Mouse (Mus musculus) lung, embryonic 14.5 days (tissue): ENCODE measurements around the gene Rasgef1b. TPM values are rescaled to one million over a fixed set of nuclear protein-coding genes. Genes with fewer than 3 reads are reported as not detected.

ENCODE experiments used
- ATAC-seq: fragments of 200-750 bp; cut with Nextera tagmentation; 2 replicates; pipeline ENCODE4 v1.8.0; 2017; ENCODE audit warnings: mild to moderate bottlenecking, moderate TSS enrichment, moderate library complexity; ENCODE audit not compliant: insufficient read depth
- DNase-seq: peaks from one replicate; pipeline ENCODE4 v3.0.0-alpha.2; 2015
- H3K27ac ChIP-seq: fragments of 300-500 bp; sonication (generic); 2 replicates; pipeline ENCODE4 v1.5.1; 2014; ENCODE audit warnings: low read depth, mild to moderate bottlenecking, moderate library complexity
- H3K27me3 ChIP-seq: fragments of 300-500 bp; sonication (generic); 2 replicates; pipeline ENCODE4 v1.6.1; 2014; ENCODE audit warnings: low read length, control low read depth; ENCODE audit not compliant: insufficient read depth
- H3K36me3 ChIP-seq: fragments of 300-500 bp; sonication (generic); 2 replicates; pipeline ENCODE4 v1.6.1; 2014; ENCODE audit warnings: control low read depth; ENCODE audit not compliant: insufficient read depth
- H3K4me1 ChIP-seq: fragments of 300-500 bp; sonication (generic); 2 replicates; pipeline ENCODE4 v1.6.1; 2014; ENCODE audit warnings: antibody characterized with exemption, control low read depth; ENCODE audit not compliant: insufficient read depth
- H3K4me2 ChIP-seq: fragments of 300-500 bp; sonication (generic); 2 replicates; pipeline ENCODE4 v1.6.1; 2014; ENCODE audit warnings: mild to moderate bottlenecking
- H3K4me3 ChIP-seq: fragments of 300-500 bp; sonication (generic); 2 replicates; pipeline ENCODE4 v1.5.1; 2014; ENCODE audit warnings: low read depth, low read length
- H3K9ac ChIP-seq: fragments of 300-500 bp; sonication (generic); 2 replicates; pipeline ENCODE4 v1.6.1; 2014
- H3K9me3 ChIP-seq: fragments of 300-500 bp; sonication (generic); 2 replicates; pipeline ENCODE4 v1.6.1; 2016; ENCODE audit warnings: low read depth, low read length, control low read depth
- CTCF ChIP-seq: IDR thresholded peaks from 2 replicates; pipeline ENCODE4 v1.5.1; 2016; ENCODE audit warnings: antibody characterized with exemption, low read depth
- WGBS: fragments of 180-500 bp; shearing (Covaris S2); extraction: QIAGEN DNeasy Blood & Tissue Kit; methylation state at CpG from one replicate; pipeline ENCODE4 v1.1.7; 2014; 5-methylcytosine and 5-hydroxymethylcytosine counted together
- polyA plus RNA-seq: library from polyadenylated mRNA; unstranded; fragments of >200 nt; fragmentation: Nextera tagmentation; extraction: Ambion mirVana; gene quantifications from 2 replicates; pipeline ENCODE4 v1.2.1, GENCODE M21; 2014

Gene Rasgef1b
- polyA plus RNA-seq, 1 experiment from 2014 or later, result 15.9 TPM

- Histone ChIP-seq H3K36me3 (no peaks in the 10 kb centered on the region), H3K27ac (no peak overlapping the region), H3K9me3 (no peaks in the 10 kb centered on the region), H3K4me3 (no peak overlapping the region), H3K9ac (no peak overlapping the region), H3K4me2 (no peak overlapping the region), H3K4me1 (no peaks in the 10 kb centered on the region), H3K27me3 (peaks cover 8% of the 10 kb centered on the region; the same call in 1 of the 2 replicates)
- DNase-seq (no peak), ATAC-seq (no peak)
- TF ChIP-seq CTCF, result no peak
- 52% methylated on average over 5 of the region's 5 CpGs for WGBS
These were observed 121.3 kb downstream of the Rasgef1b start for GRCm38 (mm10) chr5:99607602-99608001.

GRCm38 (mm10) chr5:99606164-99606858, 122.6 kb downstream of the Rasgef1b start:
- WGBS, result 87% methylated on average over 15 of the region's 15 CpGs
- no peak for TF ChIP-seq CTCF
- Histone ChIP-seq H3K36me3 (no peaks in the 10 kb centered on the region), H3K4me3 (no peak overlapping the region), H3K9me3 (no peaks in the 10 kb centered on the region), H3K9ac (no peak overlapping the region), H3K4me1 (no peaks in the 10 kb centered on the region), H3K4me2 (no peak overlapping the region), H3K27ac (no peak overlapping the region), H3K27me3 (peaks cover 8% of the 10 kb centered on the region; the same call in 1 of the 2 replicates)
- ATAC-seq (no peak), DNase-seq (no peak)

- no peak overlapping the region for H3K4me2 ChIP-seq
- no peak overlapping the region for H3K9ac ChIP-seq
- peak; percentile 34 for DNase-seq
- H3K36me3 ChIP-seq, result no peaks in the 10 kb centered on the region
- no peak overlapping the region for H3K4me3 ChIP-seq
- no peaks in the 10 kb centered on the region for H3K9me3 ChIP-seq
- no peak for ATAC-seq
- WGBS, result 42% methylated on average over 10 of the region's 10 CpGs
- H3K4me1 ChIP-seq, result 0 out of 2 replicates have a peak, but pooled peaks cover 4% of the 10 kb centered on the region
- no peaks in the 10 kb centered on the region for H3K27me3 ChIP-seq
- H3K27ac ChIP-seq, result no peak overlapping the region
- TF ChIP-seq CTCF, result no peak
These were observed 126.4 kb downstream of the Rasgef1b start for GRCm38 (mm10) chr5:99602244-99603023.

GRCm38 (mm10) chr5:99599376-99599775, 129.5 kb downstream of the Rasgef1b start:
- no peaks in the 10 kb centered on the region for H3K27me3 ChIP-seq
- no peaks in the 10 kb centered on the region for H3K36me3 ChIP-seq
- H3K9ac ChIP-seq, result no peak overlapping the region
- H3K4me3 ChIP-seq, result no peak overlapping the region
- TF ChIP-seq CTCF, result no peak
- 70% methylated on average over 11 of the region's 11 CpGs for WGBS
- no peaks in the 10 kb centered on the region for H3K9me3 ChIP-seq
- ATAC-seq (no peak), DNase-seq (no peak)
- 0 out of 2 replicates have a peak, but pooled peaks cover 6% of the 10 kb centered on the region for H3K4me1 ChIP-seq
- no peak overlapping the region for H3K27ac ChIP-seq
- H3K4me2 ChIP-seq, result no peak overlapping the region

GRCm38 (mm10) chr5:99598470-99599110, 130.3 kb downstream of the Rasgef1b start:
- Histone ChIP-seq H3K27ac (no peak overlapping the region), H3K36me3 (no peaks in the 10 kb centered on the region), H3K4me1 (0 out of 2 replicates have a peak, but pooled peaks cover 6% of the 10 kb centered on the region), H3K9me3 (no peaks in the 10 kb centered on the region), H3K4me2 (0 out of 2 replicates have a peak overlapping the region, but pooled peaks have one; percentile 35), H3K9ac (no peak overlapping the region), H3K4me3 (no peak overlapping the region), H3K27me3 (no peaks in the 10 kb centered on the region)
- no peak for TF ChIP-seq CTCF
- 47% methylated on average over 10 of the region's 10 CpGs for WGBS
- ATAC-seq, result peak; percentile 79; the same call in 1 of the 2 replicates
- peak; percentile 64 for DNase-seq

GRCm38 (mm10) chr5:99597701-99598100, 131.2 kb downstream of the Rasgef1b start:
- 0 out of 2 replicates have a peak, but pooled peaks cover 6% of the 10 kb centered on the region for H3K4me1 ChIP-seq
- WGBS, result 42% methylated on average over 7 of the region's 7 CpGs
- H3K4me2 ChIP-seq, result no peak overlapping the region
- TF ChIP-seq CTCF, result no peak
- DNase-seq, result peak; percentile 15
- H3K9me3 ChIP-seq, result no peaks in the 10 kb centered on the region
- no peak overlapping the region for H3K4me3 ChIP-seq
- H3K36me3 ChIP-seq, result no peaks in the 10 kb centered on the region
- no peak overlapping the region for H3K9ac ChIP-seq
- no peaks in the 10 kb centered on the region for H3K27me3 ChIP-seq
- no peak overlapping the region for H3K27ac ChIP-seq
- ATAC-seq, result no peak

GRCm38 (mm10) chr5:99591348-99591747, 137.5 kb downstream of the Rasgef1b start:
- no peak for ATAC-seq
- H3K4me2 ChIP-seq, result no peak overlapping the region
- no peak for TF ChIP-seq CTCF
- no peak overlapping the region for H3K27ac ChIP-seq
- H3K9ac ChIP-seq, result no peak overlapping the region
- DNase-seq, result no peak
- no peaks in the 10 kb centered on the region for H3K27me3 ChIP-seq
- H3K4me3 ChIP-seq, result no peak overlapping the region
- no peaks in the 10 kb centered on the region for H3K36me3 ChIP-seq
- no peaks in the 10 kb centered on the region for H3K9me3 ChIP-seq
- H3K4me1 ChIP-seq, result no peaks in the 10 kb centered on the region
- WGBS, result 73% methylated on average over 6 of the region's 6 CpGs
